Mouse (Mus musculus): Measurements from ENCODE around the gene Tex45.

GRCm38 (mm10) chr8:3514681-3515247, 44.1 kb downstream of the Tex45 start:
- TF ChIP-seq MAFK (IDR thresholded peaks at IDR 0.05; ENCODE audit: borderline replicate concordance, low read depth, low read length) (no peak), RCOR1 (IDR thresholded peaks at IDR 0.05; ENCODE audit: low read depth, low read length) (no peak), POLR2A (IDR thresholded peaks at IDR 0.05; ENCODE audit: control insufficient read depth in 1 of 2, insufficient read depth in 1 of 2, low read depth in 1 of 2, low read length in 2 of 2, poor library complexity in 1 of 2) (no peak), USF1 (IDR thresholded peaks at IDR 0.05; ENCODE audit: low read depth, low read length) (no peak)

Data from MEL (cell line).